Mouse (Mus musculus): Measurements from ENCODE around the gene B230307C23Rik. TPM values are rescaled to one million over a fixed set of nuclear protein-coding genes. Genes with fewer than 3 reads are reported as not detected.
"Not testable (repeated sequence)": the region's sequence is repeated elsewhere in the genome, so short reads cannot be mapped to it uniquely, and the experiment has no call there.

Gene B230307C23Rik
- total RNA-seq (2021) = 1 to 10 TPM; 4.3 to 5.2 TPM
- long read RNA-seq, experiment 1, partial matches to known transcripts = 0 of 1 reads
- long read RNA-seq, experiment 1, other reads (novel, unspliced or antisense) = 0 of 1 reads
- long read RNA-seq, experiment 2, partial matches to known transcripts = 0 of 3 reads
- long read RNA-seq, experiment 2, other reads (novel, unspliced or antisense) = 1 of 3 reads

- DNase-seq = peak; percentile 76 to 82
- intact Hi-C loops (cut with DNase I) = loop anchor here (2.0 to 10.0 kb wide), 3 partner anchors 34 to 192 kb away; partner anchors contain the start of genes A630089N07Rik, C2cd2 and Zbtb21
Observed at GRCm38 (mm10) chr16:97996616-97997382, at the start of gene B230307C23Rik. Gene B230307C23Rik (plus strand): TSS chr16:97997315.

- no peak for DNase-seq
- intact Hi-C loops (cut with DNase I) = no loop called here
Observed at GRCm38 (mm10) chr16:97948836-97949235, 48.3 kb upstream of the B230307C23Rik start.

GRCm38 (mm10) chr16:97950061-97950460, 47.1 kb upstream of the B230307C23Rik start:
- DNase-seq = no peak
- intact Hi-C loops (cut with DNase I) = no loop called here

- DNase-seq = no peak
- intact Hi-C loops (cut with DNase I) = no loop called here
Observed at GRCm38 (mm10) chr16:97952371-97952770, 44.7 kb upstream of the B230307C23Rik start.

GRCm38 (mm10) chr16:97952801-97953200, 44.3 kb upstream of the B230307C23Rik start:
- intact Hi-C loops (cut with DNase I) = no loop called here

GRCm38 (mm10) chr16:97953300-97953699, 43.8 kb upstream of the B230307C23Rik start:
- intact Hi-C loops (cut with DNase I) = no loop called here
- DNase-seq = no peak

More at GRCm38 (mm10) chr16:97952801-97953200, 44.3 kb upstream of the B230307C23Rik start:
- DNase-seq = no peak

- no peak for DNase-seq
- intact Hi-C loops (cut with DNase I) = no loop called here
Observed at GRCm38 (mm10) chr16:97956011-97956410, 41.1 kb upstream of the B230307C23Rik start.

GRCm38 (mm10) chr16:97957626-97958025, 39.5 kb upstream of the B230307C23Rik start:
- DNase-seq = peak in 1 of 2 experiments; percentile 58
- intact Hi-C loops (cut with DNase I) = no loop called here

GRCm38 (mm10) chr16:97958401-97958973, 38.6 kb upstream of the B230307C23Rik start:
- intact Hi-C loops (cut with DNase I) = no loop called here

GRCm38 (mm10) chr16:97960348-97960747, 36.8 kb upstream of the B230307C23Rik start:
- no peak for DNase-seq
- intact Hi-C loops (cut with DNase I) = loop anchor here (2.0 kb wide), 1 partner anchor 38 kb away; no protein-coding TSS in a partner anchor

More at GRCm38 (mm10) chr16:97958401-97958973, 38.6 kb upstream of the B230307C23Rik start:
- no peak for DNase-seq

GRCm38 (mm10) chr16:97961381-97962150, 35.5 kb upstream of the B230307C23Rik start:
- intact Hi-C loops (cut with DNase I) = loop anchor here (2.0 kb wide), 3 partner anchors 35 to 111 kb away; partner anchors contain the start of genes B230307C23Rik and Prdm15
- DNase-seq = no peak

- intact Hi-C loops (cut with DNase I) = loop anchor here (2.0 kb wide), 2 partner anchors 34 to 112 kb away; partner anchors contain the start of genes B230307C23Rik and Prdm15
- peak; percentile 97 to 98 for DNase-seq
Observed at GRCm38 (mm10) chr16:97962151-97962948, 34.8 kb upstream of the B230307C23Rik start, which contains the start of the genes C2cd2 and Zbtb21. Gene C2cd2 (minus strand): TSS chr16:97962598. Gene Zbtb21 (minus strand): TSS chr16:97962622.

GRCm38 (mm10) chr16:97963956-97964540, 33.1 kb upstream of the B230307C23Rik start:
- DNase-seq = no peak
- intact Hi-C loops (cut with DNase I) = loop anchor here (2.0 kb wide), 2 partner anchors 33 to 113 kb away; partner anchors contain the start of genes B230307C23Rik and Prdm15

- intact Hi-C loops (cut with DNase I) = no loop called here
- no peak for DNase-seq
Observed at GRCm38 (mm10) chr16:97977277-97977676, 19.8 kb upstream of the B230307C23Rik start.

GRCm38 (mm10) chr16:97977722-97978121, 19.4 kb upstream of the B230307C23Rik start:
- DNase-seq = no peak
- intact Hi-C loops (cut with DNase I) = no loop called here

- intact Hi-C loops (cut with DNase I) = no loop called here
- no peak for DNase-seq
Observed at GRCm38 (mm10) chr16:97981362-97981761, 15.8 kb upstream of the B230307C23Rik start.

- DNase-seq = no peak
- intact Hi-C loops (cut with DNase I) = no loop called here
Observed at GRCm38 (mm10) chr16:97984589-97984988, 12.5 kb upstream of the B230307C23Rik start.

GRCm38 (mm10) chr16:97991517-97991916, 5.6 kb upstream of the B230307C23Rik start:
- intact Hi-C loops (cut with DNase I) = loop anchor here (10.0 kb wide), 1 partner anchor 187 kb away; no protein-coding TSS in a partner anchor
- DNase-seq = no peak

GRCm38 (mm10) chr16:97992477-97992876, 4.6 kb upstream of the B230307C23Rik start:
- not testable (repeated sequence) for DNase-seq

More at GRCm38 (mm10) chr16:97992477-97992876, 4.6 kb upstream of the B230307C23Rik start:
- intact Hi-C loops (cut with DNase I) = loop anchor here (10.0 kb wide), 1 partner anchor 188 kb away; no protein-coding TSS in a partner anchor

Measured in heart, postnatal 14 days (tissue).